Mouse (Mus musculus) heart, embryonic 14.5 days (tissue): ENCODE data around the gene Mrpl1. TPM values are rescaled to one million over a fixed set of nuclear protein-coding genes. Genes with fewer than 3 reads are reported as not detected.

Experiments used
- ATAC-seq: fragments of 200-750 bp; cut with Nextera tagmentation; 2 replicates; pipeline ENCODE4 v1.8.0; 2017; ENCODE audit warnings: low read depth, moderate TSS enrichment; ENCODE audit not compliant: insufficient number of reproducible peaks, insufficient read depth, low FRiP score
- H3K27ac ChIP-seq, 2 experiments: fragments of 200-500 bp in 1 of 2; fragments of 300-500 bp in 1 of 2; sonication (generic) in 1 of 2; replicated peaks in 1 of 2; 2 replicates each; pipeline ENCODE4 v1.5.1; 2012 to 2014; ENCODE audit warnings: low read depth in 2 of 2, low read length in 2 of 2, control low read depth in 1 of 2, mild to moderate bottlenecking in 1 of 2, mixed read lengths in 1 of 2; ENCODE audit not compliant: control insufficient read depth in 1 of 2, insufficient read depth in 1 of 2
- H3K27me3 ChIP-seq: fragments of 300-500 bp; sonication (generic); 2 replicates; pipeline ENCODE4 v1.6.1; 2014; ENCODE audit warnings: mild to moderate bottlenecking, low read length, control low read depth; ENCODE audit not compliant: control insufficient read depth, insufficient read depth
- H3K36me3 ChIP-seq: fragments of 300-500 bp; sonication (generic); 2 replicates; pipeline ENCODE4 v1.6.1; 2014; ENCODE audit warnings: mild to moderate bottlenecking, control low read depth, low read length, mixed read lengths; ENCODE audit not compliant: control insufficient read depth, insufficient read depth
- H3K4me1 ChIP-seq, 2 experiments: fragments of 200-500 bp in 1 of 2; fragments of 300-500 bp in 1 of 2; sonication (generic) in 1 of 2; 2 replicates each; pipeline ENCODE4 v1.6.1; 2012 to 2014; ENCODE audit warnings: low read length in 2 of 2, control low read depth in 1 of 2, mixed read lengths in 1 of 2; ENCODE audit not compliant: control insufficient read depth in 2 of 2, insufficient read depth in 2 of 2
- H3K4me2 ChIP-seq: fragments of 300-500 bp; sonication (generic); 2 replicates; pipeline ENCODE4 v1.6.1; 2014; ENCODE audit warnings: mild to moderate bottlenecking, low read length
- H3K4me3 ChIP-seq, 2 experiments: fragments of 200-500 bp in 1 of 2; fragments of 300-500 bp in 1 of 2; sonication (generic) in 1 of 2; 2 replicates each; pipeline ENCODE4 v1.5.1; 2012 to 2014; ENCODE audit warnings: low read length in 2 of 2, mild to moderate bottlenecking in 2 of 2, control low read depth in 1 of 2, low read depth in 1 of 2, moderate library complexity in 1 of 2; ENCODE audit not compliant: control insufficient read depth in 1 of 2, insufficient read depth in 1 of 2
- H3K9ac ChIP-seq: fragments of 300-500 bp; sonication (generic); 2 replicates; pipeline ENCODE4 v1.6.1; 2014; ENCODE audit warnings: mild to moderate bottlenecking, low read length
- H3K9me3 ChIP-seq: fragments of 300-500 bp; sonication (generic); 2 replicates; pipeline ENCODE4 v1.6.1; 2016; ENCODE audit warnings: low read length, control low read depth; ENCODE audit not compliant: control insufficient read depth
- WGBS: fragments of 180-500 bp; shearing (Covaris S2); extraction: QIAGEN DNeasy Blood & Tissue Kit; methylation state at CpG from one replicate; pipeline ENCODE4 v1.1.7; 2014; 5-methylcytosine and 5-hydroxymethylcytosine counted together
- polyA plus RNA-seq: library from polyadenylated mRNA; unstranded; fragments of >200 nt; fragmentation: Nextera tagmentation; extraction: Ambion mirVana; gene quantifications from 2 replicates; pipeline ENCODE4 v1.2.1, GENCODE M21; 2014

Gene Mrpl1
- polyA plus RNA-seq, 1 experiment from 2014 or later: 22.6 TPM

- Histone ChIP-seq H3K27me3 (no peaks in the 10 kb centered on the region), H3K4me1 (no peaks in the 10 kb centered on the region), H3K4me3 (no peak overlapping the region), H3K36me3 (no peaks in the 10 kb centered on the region), H3K9me3 (no peaks in the 10 kb centered on the region), H3K27ac (no peak overlapping the region), H3K4me2 (no peak overlapping the region), H3K9ac (no peak overlapping the region)
- no peak for ATAC-seq
- WGBS: 100% methylated on average over 1 of the region's 1 CpGs
These were observed 19.5 kb upstream of the Mrpl1 start for GRCm38 (mm10) chr5:96189761-96190160.

- H3K4me2 ChIP-seq: no peak overlapping the region
- no peaks in the 10 kb centered on the region for H3K36me3 ChIP-seq
- H3K4me1 ChIP-seq: no peaks in the 10 kb centered on the region
- WGBS: 62% methylated on average over 4 of the region's 4 CpGs
- H3K9me3 ChIP-seq: no peaks in the 10 kb centered on the region
- H3K9ac ChIP-seq: no peak overlapping the region
- ATAC-seq: no peak
- no peaks in the 10 kb centered on the region for H3K27me3 ChIP-seq
- no peak overlapping the region for H3K4me3 ChIP-seq
- no peak overlapping the region for H3K27ac ChIP-seq
These were observed 18.0 kb upstream of the Mrpl1 start for GRCm38 (mm10) chr5:96191251-96191650.

GRCm38 (mm10) chr5:96196547-96197052, 12.7 kb upstream of the Mrpl1 start:
- Histone ChIP-seq H3K9ac (no peak overlapping the region), H3K4me1 (no peaks in the 10 kb centered on the region), H3K4me3 (no peak overlapping the region), H3K27ac (no peak overlapping the region), H3K4me2 (no peak overlapping the region), H3K9me3 (no peaks in the 10 kb centered on the region), H3K36me3 (no peaks in the 10 kb centered on the region), H3K27me3 (no peaks in the 10 kb centered on the region)
- no peak for ATAC-seq
- WGBS: 46% methylated on average over 2 of the region's 2 CpGs

GRCm38 (mm10) chr5:96198271-96198670, 11.0 kb upstream of the Mrpl1 start:
- Histone ChIP-seq H3K4me3 (no peak overlapping the region), H3K27me3 (no peaks in the 10 kb centered on the region), H3K4me2 (no peak overlapping the region), H3K9ac (no peak overlapping the region), H3K4me1 (no peaks in the 10 kb centered on the region), H3K27ac (no peak overlapping the region), H3K36me3 (no peaks in the 10 kb centered on the region), H3K9me3 (no peaks in the 10 kb centered on the region)
- ATAC-seq: no peak
- 79% methylated on average over 6 of the region's 6 CpGs for WGBS

GRCm38 (mm10) chr5:96200269-96200668, 9.0 kb upstream of the Mrpl1 start:
- Histone ChIP-seq H3K4me3 (no peak overlapping the region), H3K4me1 (no peaks in the 10 kb centered on the region), H3K9ac (no peak overlapping the region), H3K9me3 (no peaks in the 10 kb centered on the region), H3K36me3 (no peaks in the 10 kb centered on the region), H3K27me3 (no peaks in the 10 kb centered on the region), H3K27ac (no peak overlapping the region), H3K4me2 (no peak overlapping the region)
- 62% methylated on average over 3 of the region's 3 CpGs for WGBS
- no peak for ATAC-seq

GRCm38 (mm10) chr5:96201462-96202154, 7.7 kb upstream of the Mrpl1 start:
- Histone ChIP-seq H3K27me3 (no peaks in the 10 kb centered on the region), H3K9ac (no peak overlapping the region), H3K4me2 (no peak overlapping the region), H3K27ac (no peak overlapping the region), H3K36me3 (no peaks in the 10 kb centered on the region), H3K9me3 (no peaks in the 10 kb centered on the region), H3K4me3 (no peak overlapping the region), H3K4me1 (peaks cover 0 to under 1% of the 10 kb centered on the region in 2 experiments; a peak in 1 of 4 replicates)
- ATAC-seq: no peak
- WGBS: 68% methylated on average over 10 of the region's 10 CpGs

GRCm38 (mm10) chr5:96206897-96207296, 2.4 kb upstream of the Mrpl1 start:
- Histone ChIP-seq H3K4me3 (no peak overlapping the region), H3K9ac (no peak overlapping the region), H3K4me2 (no peak overlapping the region), H3K27ac (no peak overlapping the region; a peak in 1 of 4 replicates), H3K27me3 (no peaks in the 10 kb centered on the region), H3K4me1 (peaks cover 3 to 22% of the 10 kb centered on the region in 2 experiments; a peak in 2 of 4 replicates), H3K36me3 (no peaks in the 10 kb centered on the region), H3K9me3 (no peaks in the 10 kb centered on the region)
- 15% methylated on average over 2 of the region's 2 CpGs for WGBS
- no peak for ATAC-seq

GRCm38 (mm10) chr5:96207531-96207930, 1.8 kb upstream of the Mrpl1 start:
- no peak overlapping the region for H3K4me2 ChIP-seq
- H3K27me3 ChIP-seq: no peaks in the 10 kb centered on the region
- no peak overlapping the region for H3K9ac ChIP-seq
- 84% methylated on average over 2 of the region's 2 CpGs for WGBS
- peaks cover 3 to 22% of the 10 kb centered on the region in 2 experiments; a peak in 2 of 4 replicates for H3K4me1 ChIP-seq
- H3K9me3 ChIP-seq: no peaks in the 10 kb centered on the region
- no peak for ATAC-seq
- H3K27ac ChIP-seq: no peak overlapping the region; a peak in 1 of 4 replicates
- H3K36me3 ChIP-seq: no peaks in the 10 kb centered on the region
- no peak overlapping the region for H3K4me3 ChIP-seq
